Mouse (Mus musculus) thymus, postnatal 0 days (tissue): ENCODE data around the gene Zfp217. TPM values are rescaled to one million over a fixed set of nuclear protein-coding genes. Genes with fewer than 3 reads are reported as not detected.

ENCODE experiments used
- DNase-seq: peaks from one replicate; pipeline ENCODE4 v3.0.0-alpha.2; 2015; ENCODE audit warnings: low spot score
- polyA plus RNA-seq: library from polyadenylated mRNA; unstranded; fragments of >200 nt; fragmentation: Nextera tagmentation; extraction: Ambion mirVana; gene quantifications from 2 replicates; pipeline ENCODE4 v1.2.1, GENCODE M21; 2015

Gene Zfp217
- polyA plus RNA-seq, 1 experiment from 2014 or later = 6.9 TPM

DNA sequence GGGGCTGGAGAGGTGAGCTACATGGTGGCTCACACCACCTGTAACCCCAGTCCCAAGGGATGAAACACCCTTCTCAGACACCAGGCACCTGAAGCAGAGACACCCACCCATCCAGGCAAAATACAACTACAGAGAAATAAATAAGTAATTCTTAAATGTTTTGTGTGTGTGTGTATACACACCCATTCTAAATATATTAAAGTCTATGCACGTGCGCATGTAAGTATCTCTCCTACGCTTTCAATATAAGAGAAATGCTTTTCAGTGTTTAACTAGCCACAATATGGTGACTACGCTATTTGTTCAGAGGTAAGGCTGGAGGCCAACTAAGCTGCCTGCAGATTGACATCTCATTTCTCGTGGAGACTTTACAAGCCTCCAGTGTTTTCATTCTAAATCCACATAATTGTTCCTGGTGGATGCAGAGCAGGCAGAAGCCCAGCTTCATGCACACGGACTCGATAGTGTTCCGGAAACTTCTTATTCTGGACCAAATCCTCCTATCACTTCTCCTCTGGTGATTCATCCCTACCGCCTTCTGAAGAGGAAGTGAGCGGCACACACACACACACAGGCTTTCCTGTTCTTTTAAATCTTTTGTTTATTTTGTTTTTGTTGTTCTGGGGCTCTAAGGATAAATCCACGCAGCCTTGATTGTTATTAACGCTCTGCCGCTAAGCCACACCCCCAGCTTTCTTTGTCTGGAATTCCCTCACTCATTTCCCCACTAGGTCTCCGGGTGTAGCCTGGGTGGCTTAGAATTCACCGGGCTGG is 12.1 kb upstream of the Zfp217 start:
- DNase-seq = no peak

DNA sequence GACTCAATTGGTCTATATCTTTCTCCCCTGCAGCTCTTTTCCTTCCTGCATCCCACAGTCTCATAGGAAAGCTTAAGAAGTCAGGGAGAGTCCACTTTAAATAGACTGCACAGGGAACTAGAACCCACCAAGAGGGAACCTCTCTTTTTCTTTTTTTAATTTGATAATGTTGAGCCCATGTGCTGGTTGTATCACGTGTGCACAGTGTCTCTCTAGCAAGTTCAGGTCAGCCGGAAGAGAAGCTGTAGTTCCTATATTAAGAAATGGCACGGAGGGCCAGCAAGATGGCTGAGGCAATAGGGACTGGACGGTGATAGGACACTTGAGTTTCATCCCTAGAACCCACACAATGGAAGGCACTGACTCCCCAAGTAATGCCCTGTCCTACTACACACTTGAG is 11.1 kb upstream of the Zfp217 start:
- DNase-seq = no peak

DNA sequence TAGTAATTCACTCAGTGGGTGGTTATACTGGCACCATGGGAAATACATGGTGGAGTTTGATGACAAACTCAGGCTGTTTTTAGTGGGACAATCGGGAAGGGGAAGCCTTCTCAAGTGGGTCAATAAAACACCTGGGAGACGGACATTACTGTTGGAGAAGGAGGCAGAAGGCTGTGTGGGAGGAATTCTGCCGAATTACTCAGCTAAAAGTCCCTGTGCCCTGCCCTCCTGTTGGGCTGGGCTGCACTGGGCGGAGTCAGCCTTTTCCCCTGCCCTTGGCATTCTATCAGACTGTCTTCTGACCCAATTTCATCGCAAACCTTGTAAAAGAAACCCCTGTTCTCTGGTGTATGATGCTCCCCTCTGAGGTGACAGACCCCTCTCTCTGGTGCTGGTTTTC is 10.3 kb upstream of the Zfp217 start:
- DNase-seq = no peak

DNA sequence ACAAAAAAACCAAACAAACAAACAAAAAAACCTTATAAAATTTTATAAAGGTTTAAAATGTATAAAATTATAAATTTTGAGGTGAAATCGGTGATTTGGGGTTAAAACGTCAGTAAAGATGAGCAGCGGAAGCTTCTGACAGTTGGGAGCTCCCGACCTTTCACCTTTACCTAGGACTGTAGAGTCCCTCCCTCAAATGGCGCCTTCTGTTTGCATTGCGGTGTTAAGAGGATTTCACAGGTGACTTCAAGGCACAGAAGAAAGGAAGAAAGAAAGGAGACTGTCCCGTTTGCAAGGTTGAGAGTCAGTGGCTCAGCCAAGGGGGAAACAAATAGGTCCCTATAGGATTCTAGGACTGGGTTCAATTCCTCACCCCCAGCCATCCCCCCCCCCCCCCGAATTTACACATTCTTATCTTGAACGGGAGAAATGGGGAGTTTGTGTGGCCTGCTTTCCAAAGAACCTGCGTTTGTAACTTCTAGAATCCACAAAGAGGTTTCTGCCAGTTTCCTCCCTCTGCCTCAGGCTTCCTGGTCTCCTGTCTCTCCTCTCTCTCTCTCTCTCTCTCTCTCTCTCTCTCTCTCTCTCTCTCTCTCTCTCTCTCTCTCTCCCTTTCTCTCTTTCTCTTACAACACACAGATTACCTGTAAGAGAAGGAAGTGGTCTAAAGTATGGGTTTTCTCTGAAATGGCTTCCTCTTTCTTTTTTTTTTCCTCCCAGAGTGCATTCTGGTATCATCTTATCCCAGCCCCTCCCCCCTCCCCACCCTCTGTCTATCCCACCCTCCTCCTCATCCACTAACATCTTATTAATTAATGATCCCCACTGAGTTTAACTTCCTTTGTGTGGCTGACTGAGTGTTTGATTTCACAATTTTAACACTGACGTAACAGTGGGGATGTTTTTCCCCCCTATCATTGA is 9.6 kb upstream of the Zfp217 start:
- DNase-seq = peak; percentile 33

DNA sequence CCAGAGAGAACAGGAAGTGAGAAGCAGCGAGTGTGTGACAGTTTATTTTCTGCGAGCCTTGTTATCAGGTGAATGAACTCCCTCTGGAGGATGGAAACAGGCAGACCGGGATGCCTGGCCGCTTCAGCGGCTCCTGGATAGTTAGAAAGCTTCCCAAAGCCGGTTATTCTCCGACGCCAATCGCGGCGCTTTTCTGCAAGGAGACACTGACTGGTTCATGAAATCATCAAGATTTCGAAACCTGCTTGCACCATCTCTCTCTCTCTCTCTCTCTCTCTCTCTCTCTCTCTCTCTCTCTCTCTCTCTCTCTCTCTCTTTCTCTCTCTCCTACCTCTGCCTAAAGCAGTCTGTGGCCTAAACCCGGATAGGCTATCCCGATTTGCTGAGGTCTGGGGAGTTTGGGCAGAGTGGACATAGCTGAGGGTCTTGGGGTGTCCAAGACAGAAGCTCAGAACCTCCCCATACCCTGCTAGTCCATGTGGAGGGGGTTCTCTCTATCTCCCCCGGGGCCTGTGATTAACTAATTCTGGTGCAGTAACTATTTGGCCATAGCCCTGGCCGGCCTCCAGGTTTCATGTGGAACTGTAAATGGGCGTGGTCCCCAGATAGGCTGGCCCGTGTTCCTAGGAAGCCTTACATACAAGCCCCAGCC is 7.3 kb upstream of the Zfp217 start:
- DNase-seq = peak; percentile 76

DNA sequence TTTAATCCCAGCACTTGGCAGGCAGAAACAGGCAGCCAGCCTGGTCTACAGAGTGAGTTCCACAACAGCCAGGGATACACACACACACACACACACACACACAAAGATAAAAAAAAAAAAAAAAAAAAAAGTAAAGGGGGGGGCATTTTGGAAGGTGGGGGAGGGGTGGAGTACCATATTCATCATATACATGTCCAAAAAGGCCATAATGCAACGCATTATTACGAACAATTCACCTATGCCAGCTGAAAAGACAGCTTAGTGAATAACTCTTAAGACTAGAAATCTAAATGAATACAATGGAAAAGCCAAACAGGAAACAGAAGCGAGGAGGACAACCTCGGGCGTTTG is 6.8 kb upstream of the Zfp217 start:
- DNase-seq = no peak

DNA sequence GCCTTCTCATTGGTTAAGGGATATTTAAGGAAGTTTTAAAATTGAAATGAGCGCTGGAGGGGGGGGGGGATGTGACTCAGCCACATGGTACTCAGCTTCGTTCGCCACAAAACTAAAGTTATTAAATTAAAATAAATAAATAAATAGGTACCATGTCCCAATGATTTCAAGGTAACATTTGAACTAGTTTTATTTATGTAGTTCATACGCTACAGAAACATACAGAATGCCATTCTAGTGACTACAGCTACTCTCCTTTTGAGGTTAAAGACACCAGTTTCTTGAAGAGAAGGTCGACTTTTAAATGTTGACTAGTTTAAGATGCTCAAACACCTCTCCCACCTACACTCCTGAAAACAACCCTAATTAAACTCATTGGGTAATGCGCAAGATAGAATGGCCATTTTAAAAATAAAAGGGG is 6.4 kb upstream of the Zfp217 start:
- peak; percentile 26 for DNase-seq

DNA sequence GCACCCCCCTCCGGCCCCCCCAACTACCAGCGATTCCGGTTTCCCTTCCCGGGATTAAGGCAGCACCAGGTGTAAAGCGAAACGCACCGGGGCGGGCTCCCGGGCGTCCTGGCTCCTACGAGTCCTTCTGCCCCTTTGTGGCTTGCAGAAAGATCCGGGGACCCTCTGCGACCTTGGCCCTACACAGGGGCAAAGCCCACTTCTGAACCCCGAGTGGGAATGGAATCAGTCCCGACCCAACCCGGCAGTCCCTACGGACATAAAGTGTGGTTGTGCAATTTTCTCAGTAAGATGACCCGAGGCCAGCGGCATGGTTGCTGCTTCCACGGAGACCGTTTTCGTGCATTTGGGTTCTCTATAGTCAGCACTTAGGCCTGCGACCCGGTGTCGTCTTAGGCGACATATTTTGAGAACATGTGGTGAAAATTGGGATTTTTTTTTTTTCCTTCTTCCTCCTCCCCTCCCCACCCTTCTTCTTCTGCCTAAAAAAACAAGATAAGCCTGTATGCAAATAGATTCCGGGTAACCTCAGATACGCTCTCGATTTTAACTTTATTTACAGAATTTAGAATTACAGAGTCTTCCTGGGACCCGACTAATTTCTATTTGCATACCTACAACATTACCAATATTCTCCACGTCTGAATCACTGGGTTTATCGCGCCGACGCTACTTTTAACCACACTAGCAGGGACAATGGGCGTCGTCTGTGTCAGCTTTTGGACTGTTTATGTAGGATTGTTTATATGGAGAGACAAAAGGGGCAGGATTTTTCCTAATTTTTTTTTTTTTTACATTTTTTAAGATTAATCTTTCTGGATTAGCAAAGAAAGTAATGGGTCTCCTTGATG is 5.7 kb upstream of the Zfp217 start:
- peak; percentile 46 for DNase-seq

DNA sequence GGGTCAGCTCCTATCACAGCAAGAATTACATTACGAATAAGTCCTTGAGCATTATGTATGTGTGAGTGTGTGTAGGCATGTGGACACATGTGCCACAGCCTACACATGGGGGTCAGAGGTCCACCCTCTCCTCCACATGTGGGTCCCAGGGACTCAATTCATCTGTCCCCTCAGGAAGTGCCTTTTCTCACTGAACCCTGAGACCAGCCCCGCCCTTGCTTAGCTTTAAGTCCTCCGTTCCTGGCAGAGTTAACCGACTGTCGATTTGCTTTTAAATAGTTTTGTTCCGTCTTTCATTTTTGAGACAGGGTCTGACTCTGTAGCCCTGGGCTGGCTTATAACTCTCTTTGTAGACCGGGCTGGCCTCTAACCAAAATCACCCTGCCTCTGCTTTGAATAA is 5.0 kb upstream of the Zfp217 start:
- DNase-seq = no peak

DNA sequence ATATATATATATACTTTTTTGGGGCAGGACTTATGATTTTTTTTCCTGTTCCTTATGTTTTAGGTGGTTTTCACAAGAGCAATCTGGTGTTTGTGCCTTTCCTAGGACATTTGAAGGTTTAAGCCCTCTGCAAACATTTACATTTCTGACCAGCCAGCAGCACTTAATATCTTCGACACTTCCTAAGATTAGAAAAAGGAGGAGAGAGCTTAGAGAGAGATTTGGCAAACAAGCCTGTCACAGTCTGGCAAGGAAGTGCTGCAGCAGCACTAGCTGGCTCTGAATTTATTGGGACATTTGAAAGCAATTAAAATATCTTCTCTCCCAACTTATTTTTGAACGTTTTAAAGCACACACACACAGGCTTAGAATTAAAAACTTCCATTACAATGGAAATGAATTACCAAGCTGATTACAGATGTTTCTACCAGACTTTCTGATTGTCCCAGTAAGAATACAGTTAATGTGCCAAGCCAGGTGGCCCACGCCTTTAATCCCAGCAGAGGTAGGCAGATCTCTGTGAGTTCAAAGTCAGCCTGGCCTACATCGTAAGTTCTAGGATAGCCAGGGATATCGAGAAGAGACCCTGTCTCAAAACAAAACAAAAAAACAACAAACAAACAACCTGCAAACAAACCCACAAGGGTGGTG is 4.3 kb upstream of the Zfp217 start:
- no peak for DNase-seq

DNA sequence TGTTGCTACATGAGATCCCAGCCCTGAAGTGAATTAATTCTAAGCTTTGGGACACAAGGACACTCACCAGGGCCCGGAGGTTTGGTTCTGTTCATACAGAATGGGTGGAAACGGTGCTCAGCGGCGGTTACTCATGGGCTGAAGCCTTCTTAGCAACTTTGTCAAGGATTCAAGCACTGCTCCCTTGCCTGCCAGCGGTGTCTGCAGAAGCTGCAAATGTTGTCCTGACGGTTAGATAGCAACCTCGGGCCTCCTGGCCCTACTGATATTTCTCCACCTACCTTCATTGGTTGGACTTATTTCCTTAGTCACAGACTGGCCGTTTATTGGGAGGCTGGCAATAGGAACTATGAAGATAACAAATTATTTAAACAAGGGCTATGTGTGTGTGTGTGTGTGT is 3.6 kb upstream of the Zfp217 start:
- DNase-seq = no peak

DNA sequence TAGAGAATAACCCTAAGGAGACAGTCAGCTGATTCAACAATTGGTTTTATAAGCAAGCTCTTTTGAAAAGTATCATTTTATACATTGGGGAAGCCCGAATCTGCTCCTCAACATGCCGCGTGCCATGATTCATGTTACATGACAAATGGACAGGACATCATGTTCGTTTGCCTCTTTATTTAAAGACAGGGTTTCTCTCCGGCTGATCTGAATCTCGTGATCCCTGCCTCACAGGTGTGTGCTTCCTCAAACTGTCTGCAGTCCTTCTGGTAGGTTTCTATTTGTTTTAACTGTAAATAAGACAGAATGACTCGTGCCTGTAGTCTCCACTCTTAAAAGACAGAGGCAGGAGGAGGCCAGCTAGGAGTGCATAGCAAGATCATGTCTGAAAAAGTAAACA is 925 bp upstream of the Zfp217 start:
- DNase-seq = peak; percentile 10

DNA sequence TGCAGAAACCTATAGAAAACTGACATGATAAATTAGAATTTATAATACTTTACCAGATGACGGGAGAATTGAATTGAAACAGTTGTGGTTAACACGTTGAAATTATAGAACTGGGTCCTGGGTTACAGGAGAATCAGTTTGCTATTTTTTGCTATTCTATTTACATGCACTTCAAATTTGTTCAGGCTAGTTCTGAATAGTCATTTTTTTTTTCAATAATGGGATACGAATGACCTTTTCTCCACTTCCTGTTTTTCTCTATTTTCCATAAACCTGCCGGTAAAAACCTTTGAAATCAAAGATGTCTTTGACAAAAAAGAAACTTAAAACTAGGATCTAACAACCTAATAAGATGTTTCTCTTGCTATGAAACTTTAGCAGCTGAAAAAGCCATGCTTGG is 733 bp downstream of the Zfp217 start:
- no peak for DNase-seq

DNA sequence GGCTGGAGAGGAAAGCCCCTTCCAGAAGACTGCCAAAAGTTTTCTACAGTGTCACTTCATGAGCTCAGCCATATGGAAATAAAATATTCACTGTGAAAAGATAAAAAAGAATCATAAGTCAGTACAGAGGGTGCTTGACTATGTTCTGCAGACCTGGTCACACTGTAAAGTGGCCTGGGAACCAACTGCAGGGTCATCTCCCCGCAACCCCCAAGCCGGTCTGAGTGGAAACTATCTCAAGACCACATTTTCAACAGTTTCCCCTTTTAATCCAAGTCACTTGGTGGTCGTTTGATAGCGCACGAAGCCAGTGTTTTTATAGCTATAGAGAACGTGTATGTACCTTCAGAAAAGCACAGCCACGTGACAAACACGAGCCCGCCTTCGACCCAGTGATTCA is 3.6 kb downstream of the Zfp217 start:
- DNase-seq = no peak

DNA sequence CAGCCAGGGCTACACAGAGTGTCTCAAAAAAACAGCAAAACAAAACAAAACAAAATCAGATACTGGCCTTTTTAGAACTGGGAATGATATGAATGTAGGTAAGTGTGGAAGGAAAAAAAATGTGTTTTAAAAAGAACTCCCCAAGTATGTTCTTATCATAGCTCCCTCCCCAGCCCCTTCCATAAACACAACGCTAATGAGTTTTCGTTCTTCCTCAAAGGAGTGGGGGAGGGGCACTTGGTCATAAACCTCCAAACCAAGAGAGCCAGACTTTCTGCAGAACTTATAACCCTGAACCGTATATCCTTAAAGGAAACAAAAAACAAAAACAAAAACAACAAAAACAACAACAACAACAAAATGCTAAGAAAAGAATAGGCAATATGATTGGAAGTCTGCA is 4.0 kb downstream of the Zfp217 start:
- no peak for DNase-seq

DNA sequence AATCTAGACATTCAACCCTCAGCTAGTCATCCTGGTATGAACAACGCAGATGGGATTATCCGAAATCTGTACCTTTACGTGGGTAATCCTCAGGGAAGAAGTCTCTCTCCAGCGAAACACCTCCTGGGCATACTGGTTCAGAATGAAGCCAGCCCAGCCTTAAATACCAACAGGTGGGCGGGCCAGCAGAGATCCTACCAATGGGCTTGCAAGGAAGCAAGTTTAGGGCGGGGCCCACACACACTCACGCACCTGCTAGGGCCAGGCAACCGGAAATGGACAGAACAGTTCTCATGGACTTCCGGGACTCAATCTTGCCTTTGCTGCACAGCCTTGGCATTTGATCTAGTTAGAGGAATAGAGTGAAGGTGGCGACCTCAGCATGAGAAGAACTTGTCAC is 5.4 kb downstream of the Zfp217 start:
- DNase-seq = peak; percentile 1

DNA sequence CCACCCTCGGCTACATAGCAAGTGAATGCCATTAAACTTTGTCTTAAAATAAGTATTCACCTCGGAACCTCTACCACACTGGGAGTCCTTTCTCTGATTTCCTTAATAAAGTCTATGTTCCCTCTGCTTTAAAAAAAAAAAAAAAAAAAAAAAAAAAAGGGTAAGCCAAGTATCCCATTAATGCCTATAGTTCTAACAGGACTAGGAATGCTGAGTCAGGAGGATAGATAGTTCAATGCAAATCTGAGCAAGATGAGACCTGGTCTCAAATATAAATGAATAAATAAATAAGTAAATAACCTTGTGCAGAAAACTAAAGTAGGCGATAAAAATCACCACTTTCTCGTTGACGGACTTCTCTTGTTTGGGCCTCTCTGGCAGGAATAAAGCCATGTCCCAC is 6.4 kb downstream of the Zfp217 start:
- no peak for DNase-seq

DNA sequence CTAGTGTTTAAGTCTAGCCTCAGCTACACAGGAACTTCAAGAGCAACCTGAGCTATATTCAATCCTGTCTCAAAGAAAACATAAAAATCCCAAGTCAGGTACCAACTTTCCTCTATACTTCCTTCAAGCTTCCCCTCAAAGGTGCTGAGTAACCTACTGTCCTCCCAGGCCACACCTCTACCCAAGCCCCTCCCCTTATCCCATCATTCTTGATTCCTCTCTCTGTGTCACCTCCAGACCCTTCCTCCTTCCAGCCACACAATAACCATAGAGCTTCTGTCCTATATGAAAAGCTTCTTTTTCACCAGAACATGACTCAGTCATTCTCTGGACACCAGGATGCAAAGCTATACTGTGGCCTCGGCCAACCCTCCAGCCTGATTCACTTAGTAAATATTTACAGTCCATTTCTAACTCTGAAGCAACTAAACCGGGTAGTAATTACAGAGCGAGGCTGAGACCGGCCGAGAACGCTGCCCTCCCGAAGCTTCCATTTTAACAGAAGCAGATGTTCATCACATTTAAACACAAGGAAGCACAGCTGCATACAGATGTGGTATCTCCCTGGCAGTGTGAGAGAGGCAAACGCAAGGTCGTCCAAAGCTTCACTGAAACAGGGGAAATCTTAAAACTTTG is 8.4 kb downstream of the Zfp217 start:
- DNase-seq = no peak

DNA sequence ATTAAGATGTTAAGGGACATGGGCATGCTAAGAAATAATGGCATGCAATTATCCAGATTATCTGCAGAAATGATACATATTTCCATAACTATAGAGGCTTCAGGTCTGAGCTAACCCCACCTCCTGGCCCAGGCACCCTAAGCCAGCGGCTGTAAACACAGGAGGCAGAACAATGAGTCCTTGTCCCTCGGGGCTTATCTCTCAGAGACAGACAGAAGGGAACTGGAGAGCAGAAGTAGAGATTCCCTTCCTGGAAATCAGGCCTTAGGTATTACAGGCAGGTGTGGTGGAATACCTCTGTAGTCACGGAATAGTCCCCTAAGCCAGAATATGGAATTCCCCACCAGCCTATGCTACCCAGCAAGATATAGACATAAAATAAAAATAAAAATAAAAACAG is 11.0 kb downstream of the Zfp217 start:
- DNase-seq = no peak

DNA sequence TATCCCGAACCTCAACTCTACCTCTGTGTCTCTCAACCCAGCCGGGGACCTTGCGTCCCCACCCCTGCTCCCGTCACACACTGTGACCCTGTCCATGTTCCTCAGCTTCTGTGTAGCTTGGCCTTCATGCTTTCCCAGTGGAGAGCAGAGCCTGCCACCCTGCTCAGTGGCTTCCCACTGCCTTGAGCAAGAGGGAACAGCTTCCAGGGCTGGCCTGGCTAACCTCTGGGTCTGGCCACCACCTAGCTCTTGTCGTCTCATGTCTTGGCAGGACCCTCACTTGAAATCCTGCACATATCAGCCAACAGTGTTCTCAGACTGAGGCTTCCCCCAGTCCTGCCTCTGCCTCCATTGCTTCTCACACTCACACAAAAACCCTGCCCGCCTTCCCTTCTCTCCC is 12.1 kb downstream of the Zfp217 start:
- no peak for DNase-seq
